Mouse (Mus musculus) granulocyte monocyte progenitor cell, adult 5-6 weeks (primary cell): ENCODE data around the gene Lypd6b. TPM values are rescaled to one million over a fixed set of nuclear protein-coding genes. Genes with fewer than 3 reads are reported as not detected.

Source experiments
- total RNA-seq, 2 experiments: library from RNA; stranded (forward) in 1 of 2; stranded (reverse) in 1 of 2; fragments of 200-712, 200-1000 nt in 1 of 2; fragments of >200 nt in 1 of 2; fragmentation: Nextera tagmentation in 1 of 2; gene quantifications; 2 replicates each; pipeline ENCODE4 v1.2.3; 2014 to 2017

Gene Lypd6b
- total RNA-seq, 2 experiments from 2014 or later = 0.10 TPM; not detected in 1

Other genes starting within 250 kb of the Lypd6b start
- gene Kif5c, start 168.4 kb upstream of the Lypd6b start, total RNA-seq (2014; fragmentation: Nextera tagmentation) = not detected in 2 replicates
- not detected in 2 replicates for gene Kif5c, start 168.4 kb upstream of the Lypd6b start, total RNA-seq (2017)